Comparison of ENCODE assay signal across 25 mouse cellular contexts in genomic region chr15:61294131-61294530, GRCm38 (mm10).
DNase-seq lines count a peak whose midpoint lies in the region; ATAC-seq and TF ChIP-seq lines count a peak whose summit lies in the region.
"Had no signal": no experiment of that assay in that cellular context is flagged by ENCODE, and none has a peak within 500 bp of the region (broad histone marks: within the 10 kb centered on the region; RNA-seq: fewer than 3 reads in every experiment).

No protein-coding gene starts in this region.

- no peak for TF ChIP-seq CTCF in hindbrain, postnatal 0 days (IDR thresholded peaks at IDR 0.05; ENCODE audit: low read depth)

- no peak for ATAC-seq in embryonic facial prominence, embryonic 15.5 days (ENCODE audit: insufficient number of reproducible peaks, low FRiP score, low TSS enrichment, low read depth)
- ATAC-seq in stomach, embryonic 16.5 days (ENCODE audit: insufficient read depth, low FRiP score) = peak; percentile 21; the same call in 1 of the 2 replicates
- no peak for ATAC-seq in megakaryocyte-erythroid progenitor cell, adult 5-6 weeks (replicated peaks; ENCODE audit: low FRiP score, low TSS enrichment, poor library complexity, severe bottlenecking)
- ATAC-seq in hindbrain, postnatal 0 days = no peak
- ATAC-seq: activated CD4-positive, CD25-positive, alpha-beta regulatory T cell, adult 4 months; CD4-positive, CD25-positive, alpha-beta regulatory T cell, adult 4 months; forebrain, embryonic 14.5 days; forebrain, embryonic 16.5 days; Patski had no signal

- no peak for DNase-seq in embryonic facial prominence, embryonic 10.5 days (ENCODE audit: low spot score)
- peak; percentile 98 for DNase-seq in fat pad, adult 2 months (ENCODE audit: extremely low read depth, low read depth, low spot score)
- no peak for DNase-seq in hindbrain, postnatal 0 days (ENCODE audit: low spot score)
- DNase-seq: adrenal gland, adult 8-10 months; adrenal gland, postnatal 14 days; adrenal gland, postnatal 36 days; B cell, adult 2 months; cerebellum, adult 11-12 months; cerebellum, adult 2 months; cerebellum, adult 9-10 months; cerebellum, postnatal 10 days; cerebellum, postnatal 25 days had no signal

- H3K27me3 ChIP-seq in embryonic facial prominence, embryonic 15.5 days = no peaks in the 10 kb centered on the region
- H3K27me3 ChIP-seq in embryonic facial prominence, embryonic 10.5 days (replicated peaks; ENCODE audit: low read depth, poor library complexity, severe bottlenecking) = no peaks in the 10 kb centered on the region
- H3K27me3 ChIP-seq in stomach, embryonic 16.5 days (ENCODE audit: control insufficient read depth, insufficient read depth, low read length) = no peaks in the 10 kb centered on the region
- no peaks in the 10 kb centered on the region for H3K27me3 ChIP-seq in hindbrain, postnatal 0 days (ENCODE audit: insufficient read depth, low read length)
- H3K27me3 ChIP-seq: CH12.LX; embryonic facial prominence, embryonic 13.5 days; forebrain, embryonic 12.5 days; Patski had no signal

- H3K9ac ChIP-seq in embryonic facial prominence, embryonic 15.5 days = no peak overlapping the region
- H3K9ac ChIP-seq in stomach, embryonic 16.5 days (ENCODE audit: low read length) = no peak overlapping the region
- no peak overlapping the region for H3K9ac ChIP-seq in hindbrain, postnatal 0 days (replicated peaks; ENCODE audit: low read length)
- H3K9ac ChIP-seq: embryonic facial prominence, embryonic 13.5 days; forebrain, embryonic 12.5 days had no signal

- peak overlapping the region; percentile 41 for H3K27ac ChIP-seq in embryonic facial prominence, embryonic 15.5 days (replicated peaks)
- no peak overlapping the region for H3K27ac ChIP-seq in embryonic facial prominence, embryonic 10.5 days (replicated peaks)
- H3K27ac ChIP-seq in stomach, embryonic 16.5 days (ENCODE audit: low read length) = 0 out of 2 replicates have a peak overlapping the region, but pooled peaks have one; percentile 1
- no peak overlapping the region for H3K27ac ChIP-seq in hindbrain, postnatal 0 days
- H3K27ac ChIP-seq: embryonic facial prominence, embryonic 13.5 days; forebrain, embryonic 10.5 days; forebrain, embryonic 12.5 days had no signal

- no peak overlapping the region for H3K4me3 ChIP-seq in embryonic facial prominence, embryonic 15.5 days (replicated peaks)
- H3K4me3 ChIP-seq in embryonic facial prominence, embryonic 10.5 days = no peak overlapping the region
- H3K4me3 ChIP-seq in stomach, embryonic 16.5 days (replicated peaks; ENCODE audit: low read length) = no peak overlapping the region
- no peak overlapping the region for H3K4me3 ChIP-seq in hindbrain, postnatal 0 days (ENCODE audit: low read length)
- H3K4me3 ChIP-seq: embryonic facial prominence, embryonic 13.5 days; forebrain, embryonic 10.5 days; forebrain, embryonic 12.5 days had no signal

- H3K4me1 ChIP-seq in embryonic facial prominence, embryonic 15.5 days = peaks cover 7% of the 10 kb centered on the region; the same call in 1 of the 2 replicates
- no peaks in the 10 kb centered on the region for H3K4me1 ChIP-seq in embryonic facial prominence, embryonic 10.5 days
- H3K4me1 ChIP-seq in stomach, embryonic 16.5 days (ENCODE audit: control insufficient read depth, insufficient read depth, low read length) = no peaks in the 10 kb centered on the region
- H3K4me1 ChIP-seq in hindbrain, postnatal 0 days (ENCODE audit: insufficient read depth, low read length) = no peaks in the 10 kb centered on the region
- H3K4me1 ChIP-seq: embryonic facial prominence, embryonic 13.5 days; forebrain, embryonic 10.5 days; forebrain, embryonic 12.5 days had no signal

- H3K4me2 ChIP-seq in embryonic facial prominence, embryonic 15.5 days (replicated peaks) = no peak overlapping the region
- no peak overlapping the region for H3K4me2 ChIP-seq in stomach, embryonic 16.5 days (ENCODE audit: low read depth, low read length)
- H3K4me2 ChIP-seq in hindbrain, postnatal 0 days (ENCODE audit: low read depth, low read length) = no peak overlapping the region
- H3K4me2 ChIP-seq: embryonic facial prominence, embryonic 13.5 days; forebrain, embryonic 12.5 days had no signal

- WGBS in embryonic facial prominence, embryonic 15.5 days = 65% methylated on average over 4 of the region's 4 CpGs
- 86% methylated on average over 4 of the region's 4 CpGs for WGBS in embryonic facial prominence, embryonic 10.5 days
- WGBS in stomach, embryonic 16.5 days = 48% methylated on average over 4 of the region's 4 CpGs
- WGBS in hindbrain, postnatal 0 days = 80% methylated on average over 4 of the region's 4 CpGs

- no peaks in the 10 kb centered on the region for H3K9me3 ChIP-seq in embryonic facial prominence, embryonic 15.5 days (replicated peaks)
- H3K9me3 ChIP-seq in embryonic facial prominence, embryonic 10.5 days = no peaks in the 10 kb centered on the region
- H3K9me3 ChIP-seq in stomach, embryonic 16.5 days (replicated peaks; ENCODE audit: control insufficient read depth, low read length) = no peaks in the 10 kb centered on the region
- H3K9me3 ChIP-seq in hindbrain, postnatal 0 days (ENCODE audit: low read length) = no peaks in the 10 kb centered on the region
- H3K9me3 ChIP-seq: embryonic facial prominence, embryonic 13.5 days; forebrain, embryonic 10.5 days; forebrain, embryonic 12.5 days; G1E had no signal

- H3K36me3 ChIP-seq in embryonic facial prominence, embryonic 15.5 days = no peaks in the 10 kb centered on the region
- no peaks in the 10 kb centered on the region for H3K36me3 ChIP-seq in embryonic facial prominence, embryonic 10.5 days (replicated peaks)
- H3K36me3 ChIP-seq in stomach, embryonic 16.5 days (ENCODE audit: control insufficient read depth, insufficient read depth, low read length) = no peaks in the 10 kb centered on the region
- no peaks in the 10 kb centered on the region for H3K36me3 ChIP-seq in hindbrain, postnatal 0 days (ENCODE audit: insufficient read depth, low read length)
- H3K36me3 ChIP-seq: embryonic facial prominence, embryonic 13.5 days; forebrain, embryonic 10.5 days; forebrain, embryonic 12.5 days; G1E had no signal

Comparison
In these comparisons a context has a peak if more than half of its experiments do, and no peak if none do; other contexts are left out.
1. H3K27ac ChIP-seq: peak in embryonic facial prominence, embryonic 15.5 days (single experiment) and stomach, embryonic 16.5 days (single experiment); none in embryonic facial prominence, embryonic 10.5 days (single experiment) and hindbrain, postnatal 0 days (single experiment).